Mouse (Mus musculus) testis, adult 2 months (tissue): ENCODE measurements around the gene Gm17509.

Source experiments
- CTCF ChIP-seq: fragments of 200-500 bp; IDR thresholded peaks from 2 replicates; pipeline ENCODE4 v1.5.1; 2012; ENCODE audit warnings: low read depth, mild to moderate bottlenecking, inconsistent platforms, low read length, moderate library complexity; ENCODE audit not compliant: control insufficient read depth, insufficient read depth, insufficient replicate concordance
- POLR2A ChIP-seq: fragments of 200-500 bp; IDR thresholded peaks from 2 replicates; pipeline ENCODE4 v1.6.1; 2012; ENCODE audit warnings: low read depth, mild to moderate bottlenecking, inconsistent platforms, low read length, moderate library complexity; ENCODE audit not compliant: control insufficient read depth

- TF ChIP-seq CTCF (peak; percentile 44; the same call in 1 of the 2 replicates), POLR2A (no peak)
These were observed 18.0 kb downstream of the Gm17509 start for GRCm38 (mm10) chr13:117202755-117203471.
